Mouse (Mus musculus): ENCODE measurements around the gene Cyp2j6. TPM values are rescaled to one million over a fixed set of nuclear protein-coding genes. Genes with fewer than 3 reads are reported as not detected.
"Not testable (repeated sequence)": the region's sequence is repeated elsewhere in the genome, so short reads cannot be mapped to it uniquely, and the experiment has no call there.

The Cyp2j6 gene
- 5.9 and 7.3 TPM in 2 replicates for total RNA-seq (2021)
- long read RNA-seq, transcript Cyp2j6-201 (9 exons, 3,605 nt) = major isoform, 14 of 14 reads
- long read RNA-seq, partial matches to known transcripts = 0 of 14 reads
- long read RNA-seq, other reads (novel, unspliced or antisense) = 0 of 14 reads

- DNase-seq = peak; percentile 27
Observed at GRCm38 (mm10) chr4:96553133-96553819, at the start of gene Cyp2j6. Gene Cyp2j6 (minus strand): TSS chr4:96553661.

DNA sequence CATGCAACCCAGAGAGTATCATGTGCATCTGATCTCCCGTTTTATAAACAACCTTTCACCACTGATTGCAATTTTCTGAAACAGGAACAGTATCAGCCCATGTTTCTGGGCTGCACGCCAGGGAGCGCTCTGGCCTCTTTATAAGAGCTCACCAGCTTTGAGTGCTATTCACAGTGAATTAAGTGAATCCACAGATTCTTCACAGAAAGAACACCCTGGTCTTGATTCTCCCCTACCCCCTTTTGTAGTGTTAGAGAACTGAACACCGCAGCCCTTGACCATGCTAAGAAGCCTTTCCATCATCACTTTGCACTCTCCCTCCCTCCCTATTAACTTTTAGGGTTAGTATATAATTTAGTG is 38.3 kb upstream of the Cyp2j6 start:
- peak; percentile 50 for DNase-seq

GRCm38 (mm10) chr4:96590911-96591790 is 37.7 kb upstream of the Cyp2j6 start, which contains the start of gene Cyp2j9:
Gene Cyp2j9 (minus strand): TSS chr4:96591578.
- DNase-seq = peak; percentile 31

DNA sequence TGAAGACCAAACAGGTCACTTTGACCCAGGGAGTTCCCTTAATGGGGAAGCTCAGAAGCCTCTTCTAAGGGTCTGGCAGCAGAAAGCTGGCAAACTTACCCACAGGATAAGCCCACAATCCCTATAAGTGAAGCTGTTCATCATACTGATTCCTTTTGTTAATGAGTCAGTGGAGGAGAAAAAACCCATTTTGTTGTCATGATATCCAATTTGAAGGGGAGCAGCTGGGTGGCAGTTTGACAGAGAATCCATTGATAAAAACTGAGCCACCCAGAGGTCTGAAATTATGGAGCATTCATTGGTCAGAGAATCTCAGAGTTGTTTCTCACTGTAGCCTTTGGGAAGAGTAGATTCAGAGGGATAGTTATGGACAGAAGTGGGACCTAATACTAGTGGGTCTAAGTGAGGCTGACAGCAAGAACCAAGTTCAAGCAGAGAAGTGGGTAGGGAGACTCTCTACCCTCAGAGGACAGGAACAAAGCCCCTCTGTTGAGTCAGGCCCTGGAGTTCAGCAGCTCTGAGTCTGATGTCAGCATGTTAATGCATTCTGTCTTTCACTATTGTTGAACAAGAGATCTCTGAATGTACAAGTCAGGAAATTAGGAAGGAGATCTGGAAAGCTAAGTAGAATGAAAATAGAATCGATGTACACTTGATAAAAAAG is 28.1 kb upstream of the Cyp2j6 start:
- DNase-seq = no peak

- DNase-seq = not testable (repeated sequence)
Observed at GRCm38 (mm10) chr4:96580351-96580750, 26.9 kb upstream of the Cyp2j6 start.

DNA sequence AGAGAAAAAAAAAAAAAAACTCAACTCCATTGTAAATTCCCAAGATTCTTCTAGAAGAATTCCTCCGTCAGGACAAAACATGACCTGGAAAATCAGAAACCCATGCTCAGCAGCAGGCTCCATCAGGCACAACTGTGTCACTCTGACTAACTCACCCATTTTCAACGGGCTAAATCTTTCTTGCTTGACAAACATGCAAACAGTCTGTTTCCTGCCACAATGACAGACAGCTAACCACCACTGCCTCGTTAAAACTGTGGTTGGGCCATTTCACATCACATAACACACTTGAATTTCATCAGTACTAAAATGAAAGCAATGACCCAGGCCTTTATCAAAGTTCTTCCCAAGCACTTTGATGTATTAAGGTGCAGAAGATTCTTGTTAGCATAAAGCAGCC is 16.0 kb upstream of the Cyp2j6 start:
- DNase-seq = no peak

- DNase-seq = no peak
Observed at GRCm38 (mm10) chr4:96567988-96568387, 14.5 kb upstream of the Cyp2j6 start.

DNA sequence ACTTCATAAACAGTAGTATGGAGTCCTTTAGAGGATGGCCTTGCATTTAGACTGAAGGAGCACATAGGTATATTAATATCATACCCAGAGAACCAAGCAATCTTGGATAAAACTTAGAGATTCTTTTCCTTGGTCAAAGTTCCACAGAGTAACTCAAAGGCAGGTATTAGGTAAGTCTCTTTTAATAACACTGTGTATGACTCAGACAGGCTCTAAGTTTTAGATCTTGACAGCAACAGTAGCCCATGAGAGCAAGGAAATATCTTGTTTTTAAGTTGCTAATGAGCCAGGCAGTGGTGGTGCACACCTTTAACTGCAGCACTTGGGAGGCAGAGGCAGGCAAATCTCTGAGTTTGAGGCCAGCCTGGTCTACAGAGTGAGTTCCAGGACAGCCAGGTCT is 12.3 kb upstream of the Cyp2j6 start:
- no peak for DNase-seq

DNA sequence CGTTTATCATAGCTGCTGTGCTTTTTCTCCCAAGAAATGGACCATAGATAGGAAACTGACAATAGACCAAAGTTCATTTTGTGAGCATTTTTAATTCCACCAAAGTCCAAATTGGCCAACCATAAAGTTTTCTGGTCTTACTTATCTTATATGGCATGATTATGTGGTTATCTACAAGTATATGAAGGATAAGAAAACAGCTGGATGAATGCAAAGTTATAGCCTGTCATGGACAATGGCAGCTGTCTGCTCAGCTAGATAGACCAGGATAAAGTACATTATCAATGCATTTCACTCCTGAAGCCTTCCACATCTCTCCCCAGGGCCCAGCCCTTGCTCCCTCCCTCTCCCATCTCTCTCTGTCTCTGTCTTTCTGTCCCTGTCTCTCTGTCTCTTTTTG is 7.0 kb upstream of the Cyp2j6 start:
- no peak for DNase-seq

GRCm38 (mm10) chr4:96559781-96560180 is 6.3 kb upstream of the Cyp2j6 start:
- DNase-seq = no peak

DNA sequence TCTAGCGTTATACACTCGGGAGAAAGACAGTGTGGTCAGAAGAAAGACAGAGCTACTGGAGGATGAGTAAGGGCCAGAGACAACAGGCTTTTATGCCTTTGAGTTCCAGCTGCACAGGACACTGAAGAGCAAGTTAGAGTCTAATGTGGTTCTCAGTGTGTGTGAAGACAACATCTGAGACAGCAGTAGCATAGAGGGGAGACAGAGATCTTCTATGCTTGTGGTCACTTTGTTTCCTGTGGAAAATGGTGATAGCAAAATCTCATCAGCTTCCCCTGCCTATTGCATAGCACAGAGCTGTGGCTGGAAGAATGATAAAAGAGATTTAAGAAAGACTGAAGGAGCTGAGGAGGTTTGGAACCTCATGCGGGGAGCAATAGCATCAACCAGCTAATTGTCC is 1.8 kb downstream of the Cyp2j6 start:
- DNase-seq = no peak

- no peak for DNase-seq
Observed at GRCm38 (mm10) chr4:96545976-96546375, 7.5 kb downstream of the Cyp2j6 start.

DNA sequence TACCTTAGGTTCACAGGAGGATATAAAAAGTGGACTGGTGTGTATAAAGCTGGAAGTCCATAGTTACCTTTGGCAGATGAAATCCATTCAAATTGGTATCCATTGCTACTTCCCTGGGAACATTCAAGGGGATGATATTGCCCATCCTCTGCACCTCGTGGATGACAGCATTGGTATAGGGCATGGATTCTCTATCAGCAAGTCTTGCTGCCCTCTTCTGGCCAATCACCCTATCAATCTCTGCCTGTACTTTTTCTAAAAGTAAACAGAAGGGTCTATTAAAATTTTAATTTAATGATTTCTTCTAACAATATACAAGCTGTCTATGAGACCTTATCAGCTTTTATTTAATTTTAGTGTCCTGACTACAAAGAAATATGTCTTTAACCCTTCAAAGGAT is 27.7 kb downstream of the Cyp2j6 start:
- DNase-seq = no peak

DNA sequence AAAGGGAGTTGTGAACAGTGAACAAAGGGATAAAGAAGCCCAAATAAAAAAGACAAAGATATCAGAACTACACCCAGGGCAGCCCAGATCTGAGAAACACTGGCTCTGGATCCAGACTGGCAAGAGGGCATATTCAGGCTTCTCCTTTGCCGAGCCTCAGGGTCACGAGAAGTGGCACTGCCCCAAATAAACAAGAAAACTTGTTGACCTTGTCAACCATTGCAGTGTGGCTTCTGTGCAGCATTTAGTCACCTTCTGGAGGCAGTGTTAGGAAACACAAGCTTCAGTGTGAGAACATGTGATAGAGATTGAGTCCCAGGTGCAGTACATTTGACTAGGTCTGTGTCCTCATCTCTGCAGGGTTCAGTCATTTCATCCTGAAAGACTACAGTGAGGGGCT is 31.2 kb downstream of the Cyp2j6 start:
- peak; percentile 10 for DNase-seq

GRCm38 (mm10) chr4:96510083-96510482 is 43.4 kb downstream of the Cyp2j6 start:
- DNase-seq = no peak

DNA sequence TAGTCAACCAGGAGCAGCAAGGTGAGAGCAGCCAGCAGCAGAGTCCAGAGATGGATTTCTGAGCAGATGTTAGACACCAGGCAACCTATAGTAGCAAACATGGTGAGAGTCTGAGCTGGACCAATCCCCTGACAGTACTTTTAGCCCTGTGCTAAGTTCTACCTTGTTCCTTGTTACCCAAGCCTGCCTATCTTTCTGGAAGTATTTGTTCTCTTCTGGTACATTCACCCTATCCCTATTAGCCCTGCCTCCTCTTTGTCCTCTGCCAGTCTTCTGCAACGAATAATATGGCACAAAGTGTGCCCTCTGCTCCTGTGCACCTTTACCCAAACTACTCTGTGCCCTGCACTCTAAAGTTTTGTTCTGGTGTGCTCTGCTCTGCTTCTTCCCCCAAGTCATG is 46.2 kb downstream of the Cyp2j6 start, which contains the start of gene Cyp2j8:
Cyp2j8 (minus strand) TSS at position 101 of the 400 bp plus-strand sequence.
- no peak for DNase-seq

Other genes with a start within 250 kb of the Cyp2j6 start
- gene Cyp2j11, start 205.0 kb downstream of the Cyp2j6 start, total RNA-seq (2021) = not detected in 2 replicates
- not detected in 2 replicates for gene Cyp2j8, start 46.3 kb downstream of the Cyp2j6 start, total RNA-seq (2021)
- 0.90 and 1.1 TPM in 2 replicates for gene Cyp2j9, start 37.9 kb upstream of the Cyp2j6 start, total RNA-seq (2021)
- gene Cyp2j5, start 110.5 kb upstream of the Cyp2j6 start, total RNA-seq (2021) = 2.6 TPM in 1 of 2 replicates, not detected in the other
- gene Gm12695, start 231.5 kb upstream of the Cyp2j6 start, total RNA-seq (2021) = not detected in 2 replicates